Mouse (Mus musculus) heart, embryonic 16.5 days (tissue): ENCODE results near the gene Tmem30b. TPM values are rescaled to one million over a fixed set of nuclear protein-coding genes. Genes with fewer than 3 reads are reported as not detected.
"Not testable (repeated sequence)": the region's sequence is repeated elsewhere in the genome, so short reads cannot be mapped to it uniquely, and the experiment has no call there.

Experiments
- ATAC-seq: fragments of 200-750 bp; cut with Nextera tagmentation; replicated peaks from 2 replicates; pipeline ENCODE4 v1.8.0; 2017; ENCODE audit warnings: moderate number of reproducible peaks; ENCODE audit not compliant: insufficient read depth, low FRiP score; ENCODE audit errors: extremely low read depth
- H3K27ac ChIP-seq: fragments of 300-500 bp; sonication (generic); 2 replicates; pipeline ENCODE4 v1.5.1; 2014; ENCODE audit warnings: mild to moderate bottlenecking, low read length, control low read depth, moderate library complexity
- H3K27me3 ChIP-seq: fragments of 300-500 bp; sonication (generic); 2 replicates; pipeline ENCODE4 v1.6.1; 2014; ENCODE audit warnings: low read length, mixed read lengths; ENCODE audit not compliant: control insufficient read depth, insufficient read depth
- H3K36me3 ChIP-seq: fragments of 300-500 bp; sonication (generic); 2 replicates; pipeline ENCODE4 v1.6.1; 2014; ENCODE audit not compliant: control insufficient read depth, insufficient read depth
- H3K4me1 ChIP-seq: fragments of 300-500 bp; sonication (generic); 2 replicates; pipeline ENCODE4 v1.6.1; 2014; ENCODE audit warnings: low read length, mixed read lengths; ENCODE audit not compliant: control insufficient read depth, insufficient read depth
- H3K4me2 ChIP-seq: fragments of 300-500 bp; sonication (generic); 2 replicates; pipeline ENCODE4 v1.6.1; 2014; ENCODE audit warnings: low read depth, mild to moderate bottlenecking, control low read depth, low read length
- H3K4me3 ChIP-seq: fragments of 300-500 bp; sonication (generic); 2 replicates; pipeline ENCODE4 v1.5.1; 2014; ENCODE audit warnings: mild to moderate bottlenecking, control low read depth, low read length
- H3K9ac ChIP-seq: fragments of 300-500 bp; sonication (generic); 2 replicates; pipeline ENCODE4 v1.6.1; 2014; ENCODE audit warnings: low read length, control low read depth
- H3K9me3 ChIP-seq: fragments of 300-500 bp; sonication (generic); replicated peaks from 2 replicates; pipeline ENCODE4 v1.6.1; 2016; ENCODE audit warnings: low read length; ENCODE audit not compliant: control insufficient read depth
- WGBS: fragments of 180-500 bp; shearing (Covaris S2); extraction: QIAGEN DNeasy Blood & Tissue Kit; methylation state at CpG from one replicate; pipeline ENCODE4 v1.1.7; 2014; 5-methylcytosine and 5-hydroxymethylcytosine counted together
- polyA plus RNA-seq: library from polyadenylated mRNA; unstranded; fragments of >200 nt; fragmentation: Nextera tagmentation; extraction: Ambion mirVana; gene quantifications from 2 replicates; pipeline ENCODE4 v1.2.1, GENCODE M21; 2015

The Tmem30b gene
- polyA plus RNA-seq, 1 experiment from 2014 or later: 3.0 TPM

DNA sequence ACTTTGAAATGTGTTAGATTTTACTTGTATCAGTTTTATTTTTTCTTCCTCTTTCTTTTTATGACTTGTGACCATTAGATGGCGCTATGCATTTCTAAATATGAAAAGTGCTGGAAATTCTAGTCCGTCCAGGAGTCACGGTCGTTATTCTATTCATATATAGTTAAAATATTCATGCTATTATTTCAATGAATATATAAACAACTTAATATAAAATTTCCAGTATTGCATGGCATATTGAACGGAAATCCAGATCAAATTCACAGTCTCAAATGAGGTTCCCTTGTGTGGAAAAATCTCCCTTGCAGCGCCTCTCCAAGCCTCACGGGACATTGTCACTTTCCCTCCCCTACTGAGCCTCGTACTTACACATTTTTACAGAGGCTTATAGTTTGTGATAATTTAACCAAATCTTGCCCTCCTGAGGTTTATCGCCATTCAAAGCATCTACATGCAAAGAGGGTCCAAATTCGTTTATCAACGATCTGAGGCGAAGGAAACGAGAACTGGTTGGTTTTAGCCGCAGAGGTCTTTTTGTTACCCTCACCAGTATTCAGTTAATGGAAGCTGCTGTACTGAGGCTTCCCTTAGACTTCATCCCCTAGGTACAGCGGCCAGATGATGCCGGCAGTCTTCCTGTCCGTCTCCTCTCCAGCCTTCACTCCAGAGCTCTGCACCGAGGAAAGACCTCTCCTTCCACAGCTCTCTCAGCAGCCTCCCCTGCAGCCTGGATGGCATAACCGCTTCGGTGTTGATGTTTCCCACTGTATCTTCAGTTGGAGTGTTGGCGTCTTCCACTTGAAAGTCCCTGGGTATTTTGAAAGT is 18.8 kb upstream of the Tmem30b start:
- Histone ChIP-seq H3K27ac (no peak overlapping the region), H3K4me1 (0 out of 2 replicates have a peak, but pooled peaks cover 2% of the 10 kb centered on the region), H3K9me3 (0 out of 2 replicates have a peak, but pooled peaks cover 3% of the 10 kb centered on the region), H3K36me3 (no peaks in the 10 kb centered on the region), H3K27me3 (0 out of 2 replicates have a peak, but pooled peaks cover 3% of the 10 kb centered on the region), H3K4me3 (peak overlapping the region; percentile 47), H3K4me2 (peak overlapping the region; percentile 86), H3K9ac (peak overlapping the region; percentile 26)
- ATAC-seq: no peak
- WGBS: 13% methylated on average over 21 of the region's 21 CpGs

DNA sequence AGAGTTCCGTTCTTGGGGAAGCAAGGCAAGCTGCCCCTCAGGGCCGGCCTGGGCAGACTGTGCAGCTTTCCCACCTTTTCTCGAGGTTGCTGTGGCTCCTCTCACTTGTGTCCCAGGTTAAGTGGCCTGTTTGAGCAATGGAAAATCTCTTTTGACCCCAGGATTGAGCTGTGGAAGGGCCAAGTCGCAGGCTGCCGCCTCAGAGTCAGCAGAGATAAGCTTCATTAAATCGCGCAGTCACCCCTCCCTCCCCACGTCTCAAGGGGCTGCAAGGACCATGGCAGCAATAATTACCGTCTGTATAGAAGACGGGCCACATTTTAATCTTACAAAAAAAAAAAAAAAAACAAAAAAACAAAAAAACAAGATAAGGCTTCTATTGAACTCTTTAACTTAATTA is 18.0 kb upstream of the Tmem30b start:
- no peak for ATAC-seq
- Histone ChIP-seq H3K9me3 (0 out of 2 replicates have a peak, but pooled peaks cover 3% of the 10 kb centered on the region), H3K4me1 (0 out of 2 replicates have a peak, but pooled peaks cover 2% of the 10 kb centered on the region), H3K4me2 (no peak overlapping the region), H3K9ac (peak overlapping the region; percentile 38), H3K4me3 (no peak overlapping the region), H3K27ac (no peak overlapping the region), H3K27me3 (0 out of 2 replicates have a peak, but pooled peaks cover 3% of the 10 kb centered on the region), H3K36me3 (no peaks in the 10 kb centered on the region)
- WGBS: 16% methylated on average over 10 of the region's 10 CpGs

DNA sequence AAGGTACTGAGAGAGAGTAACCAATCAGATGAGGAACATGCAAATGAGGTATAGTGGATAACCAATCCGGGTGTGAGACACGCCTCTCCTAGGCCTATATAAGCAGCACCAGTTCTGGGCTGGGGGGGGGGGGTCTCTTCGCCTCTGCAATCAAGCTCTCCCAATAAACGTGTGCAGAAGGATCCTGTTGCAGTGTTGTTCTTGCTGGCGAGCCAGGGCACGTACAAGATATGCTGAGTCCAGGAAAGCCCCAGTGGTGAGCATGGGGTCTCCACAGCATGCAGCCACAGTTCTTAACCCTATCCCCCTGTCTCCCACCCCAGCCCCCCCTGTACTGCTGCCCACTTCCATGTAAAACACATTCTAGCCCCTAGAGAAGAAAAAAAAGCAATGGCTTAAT is 16.9 kb upstream of the Tmem30b start:
- H3K27ac ChIP-seq, H3K4me1 ChIP-seq, H3K27me3 ChIP-seq, H3K4me2 ChIP-seq, H3K36me3 ChIP-seq, H3K4me3 ChIP-seq, H3K9me3 ChIP-seq, H3K9ac ChIP-seq, ATAC-seq: not testable (repeated sequence)
- 75% methylated on average over 6 of the region's 6 CpGs for WGBS

GRCm38 (mm10) chr12:73560091-73560490 is 13.9 kb upstream of the Tmem30b start:
- H3K9me3 ChIP-seq: 0 out of 2 replicates have a peak, but pooled peaks cover 3% of the 10 kb centered on the region
- H3K27me3 ChIP-seq: no peaks in the 10 kb centered on the region
- no peak overlapping the region for H3K4me3 ChIP-seq
- 49% methylated on average over 7 of the region's 7 CpGs for WGBS
- ATAC-seq: no peak
- H3K4me1 ChIP-seq: no peaks in the 10 kb centered on the region
- no peaks in the 10 kb centered on the region for H3K36me3 ChIP-seq
- H3K9ac ChIP-seq: no peak overlapping the region
- no peak overlapping the region for H3K27ac ChIP-seq
- H3K4me2 ChIP-seq: no peak overlapping the region

DNA sequence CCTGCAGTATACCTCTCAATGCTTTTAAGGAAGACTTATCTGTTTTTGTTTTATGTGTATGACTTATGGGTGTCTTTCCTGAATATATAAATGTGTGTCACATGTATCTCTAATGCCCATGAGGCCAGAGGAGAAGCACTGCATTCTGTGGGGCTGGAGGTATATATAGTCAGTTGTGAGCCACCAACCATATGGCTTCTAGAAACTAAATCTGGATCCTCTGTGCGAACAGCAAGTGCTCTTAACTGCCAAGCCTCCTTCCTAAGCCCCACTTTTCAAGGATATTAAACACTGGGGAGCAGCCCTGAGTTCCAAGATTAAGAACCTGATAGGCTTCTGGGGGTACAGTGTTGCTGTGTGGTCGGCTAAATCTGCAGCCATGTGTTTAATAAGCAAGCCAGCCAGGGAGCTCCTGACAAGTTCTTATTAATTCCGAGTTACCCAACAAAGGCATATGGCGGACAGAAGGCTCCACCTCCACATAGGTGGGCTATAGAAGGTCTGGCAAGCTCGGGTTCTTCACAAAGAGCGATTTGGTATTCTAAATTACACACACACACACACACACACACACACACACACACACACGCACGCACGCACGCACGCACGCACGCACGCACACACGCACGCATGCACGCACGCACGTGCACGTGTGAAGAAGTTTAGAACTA is 12.5 kb upstream of the Tmem30b start:
- Histone ChIP-seq H3K4me2 (no peak overlapping the region), H3K4me1 (no peaks in the 10 kb centered on the region), H3K27ac (no peak overlapping the region), H3K9me3 (0 out of 2 replicates have a peak, but pooled peaks cover 3% of the 10 kb centered on the region), H3K4me3 (no peak overlapping the region), H3K36me3 (no peaks in the 10 kb centered on the region), H3K27me3 (no peaks in the 10 kb centered on the region), H3K9ac (no peak overlapping the region)
- no peak for ATAC-seq
- WGBS: 75% methylated on average over 20 of the region's 20 CpGs

DNA sequence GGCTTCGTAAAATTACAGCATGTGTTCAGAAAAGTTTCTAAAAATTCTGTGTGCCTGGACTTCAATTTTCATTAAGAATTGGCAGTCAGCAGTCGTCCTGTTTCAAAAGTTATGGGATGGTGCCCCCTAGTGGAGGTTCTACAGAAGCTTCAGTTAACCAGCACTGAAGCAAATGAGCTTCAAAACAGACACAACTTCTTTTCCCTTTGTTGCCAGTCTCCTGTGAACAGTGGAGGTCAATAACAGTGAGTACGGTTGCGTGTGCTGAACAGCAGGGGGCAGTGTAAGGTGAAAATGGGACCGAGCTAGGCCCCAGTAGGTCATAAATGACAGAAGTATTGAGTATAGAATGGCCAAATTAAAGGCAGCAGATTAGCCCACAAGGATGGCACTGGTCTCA is 8.0 kb upstream of the Tmem30b start:
- no peak overlapping the region for H3K4me2 ChIP-seq
- 3% methylated on average over 5 of the region's 5 CpGs for WGBS
- no peaks in the 10 kb centered on the region for H3K4me1 ChIP-seq
- H3K27me3 ChIP-seq: peaks cover 9% of the 10 kb centered on the region
- no peaks in the 10 kb centered on the region for H3K9me3 ChIP-seq
- H3K9ac ChIP-seq: no peak overlapping the region
- H3K27ac ChIP-seq: no peak overlapping the region
- ATAC-seq: peak; percentile 69
- H3K36me3 ChIP-seq: no peaks in the 10 kb centered on the region
- H3K4me3 ChIP-seq: no peak overlapping the region

- no peak overlapping the region for H3K27ac ChIP-seq
- peaks cover 56% of the 10 kb centered on the region for H3K27me3 ChIP-seq
- H3K4me3 ChIP-seq: no peak overlapping the region
- no peak overlapping the region for H3K9ac ChIP-seq
- H3K36me3 ChIP-seq: no peaks in the 10 kb centered on the region
- no peak for ATAC-seq
- H3K4me2 ChIP-seq: no peak overlapping the region
- 68% methylated on average over 8 of the region's 8 CpGs for WGBS
- H3K4me1 ChIP-seq: peaks cover 4% of the 10 kb centered on the region; the same call in 1 of the 2 replicates
- H3K9me3 ChIP-seq: no peaks in the 10 kb centered on the region
These were observed 2.1 kb upstream of the Tmem30b start for GRCm38 (mm10) chr12:73548259-73548658.

GRCm38 (mm10) chr12:73547646-73548045 is 1.5 kb upstream of the Tmem30b start:
- peaks cover 4% of the 10 kb centered on the region; the same call in 1 of the 2 replicates for H3K4me1 ChIP-seq
- ATAC-seq: no peak
- H3K9ac ChIP-seq: no peak overlapping the region
- peaks cover 62% of the 10 kb centered on the region for H3K27me3 ChIP-seq
- H3K9me3 ChIP-seq: no peaks in the 10 kb centered on the region
- no peak overlapping the region for H3K4me2 ChIP-seq
- no peaks in the 10 kb centered on the region for H3K36me3 ChIP-seq
- no peak overlapping the region for H3K4me3 ChIP-seq
- 37% methylated on average over 10 of the region's 10 CpGs for WGBS
- H3K27ac ChIP-seq: no peak overlapping the region

GRCm38 (mm10) chr12:73545672-73546085 is 513 bp downstream of the Tmem30b start:
- Histone ChIP-seq H3K9me3 (no peaks in the 10 kb centered on the region), H3K27ac (no peak overlapping the region), H3K36me3 (no peaks in the 10 kb centered on the region), H3K9ac (peak overlapping the region; percentile 23), H3K27me3 (peaks cover 67% of the 10 kb centered on the region), H3K4me2 (peak overlapping the region; percentile 64), H3K4me3 (peak overlapping the region; percentile 46), H3K4me1 (peaks cover 4% of the 10 kb centered on the region; the same call in 1 of the 2 replicates)
- ATAC-seq: peak; percentile 45; the same call in 1 of the 2 replicates
- WGBS: under 1% methylated on average over 55 of the region's 55 CpGs
